Mouse (Mus musculus): Measurements from ENCODE around the gene Myo9b. TPM values are rescaled to one million over a fixed set of nuclear protein-coding genes. Genes with fewer than 3 reads are reported as not detected.
A peak's percentile ranks its signal among the peaks of the same experiment; 100 is the strongest.
"Not testable (repeated sequence)": the region's sequence is repeated elsewhere in the genome, so short reads cannot be mapped to it uniquely, and the experiment has no call there.

Myo9b gene
- polyA plus RNA-seq, 1 experiment from 2014 or later = 9.1 TPM

DNA sequence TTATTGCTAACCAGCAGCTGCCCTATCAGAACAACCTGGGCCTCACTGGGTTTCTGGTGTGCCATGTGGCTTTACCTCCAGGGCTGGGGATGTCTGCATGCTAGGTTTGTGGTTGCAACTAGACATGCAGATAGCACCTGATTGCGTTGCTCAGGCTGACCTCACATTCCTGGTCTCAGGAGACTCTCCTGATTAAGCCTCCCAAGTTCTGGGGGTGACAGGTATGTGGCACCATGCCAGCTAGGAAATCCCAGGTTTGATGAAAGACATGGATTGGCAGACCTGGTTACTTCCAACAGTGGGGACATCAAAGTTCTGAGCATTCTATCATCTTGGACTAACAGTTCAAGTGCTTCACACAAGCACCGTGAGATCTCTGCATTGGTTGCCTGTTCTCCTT lies 4.8 kb upstream of the Myo9b start:
- 92% methylated on average over 2 of the region's 2 CpGs for WGBS

GRCm38 (mm10) chr8:71268286-71268685 lies 4.2 kb upstream of the Myo9b start:
- not testable (repeated sequence) for ATAC-seq; H3K9me3 ChIP-seq (ENCODE audit: low read length); H3K27ac ChIP-seq (ENCODE audit: low read length); H3K9ac ChIP-seq (replicated peaks; ENCODE audit: low read depth); DNase-seq (ENCODE audit: low spot score); H3K4me2 ChIP-seq (replicated peaks; ENCODE audit: low read depth, low read length); H3K4me1 ChIP-seq (ENCODE audit: insufficient read depth, low read depth, low read length); H3K4me3 ChIP-seq (ENCODE audit: low read depth, low read length); H3K36me3 ChIP-seq (ENCODE audit: insufficient read depth, low read length); H3K27me3 ChIP-seq (replicated peaks; ENCODE audit: insufficient read depth, low read length)
- 97% methylated on average over 5 of the region's 6 CpGs for WGBS

More for the DNA sequence above, 4.8 kb upstream of the Myo9b start:
- no peaks in the 10 kb centered on the region for H3K27me3 ChIP-seq (replicated peaks; ENCODE audit: insufficient read depth, low read length)
- H3K4me1 ChIP-seq (ENCODE audit: insufficient read depth, low read depth, low read length) = no peaks in the 10 kb centered on the region
- no peak overlapping the region for H3K27ac ChIP-seq (ENCODE audit: low read length)
- H3K36me3 ChIP-seq (ENCODE audit: insufficient read depth, low read length) = no peaks in the 10 kb centered on the region
- no peak overlapping the region for H3K4me3 ChIP-seq (ENCODE audit: low read depth, low read length)
- ATAC-seq (no peak), DNase-seq (ENCODE audit: low spot score) (no peak)
- no peak for TF ChIP-seq CTCF (IDR thresholded peaks at IDR 0.05)
- no peak for TF ChIP-seq EP300 (IDR thresholded peaks at IDR 0.05)
- H3K4me2 ChIP-seq (replicated peaks; ENCODE audit: low read depth, low read length) = no peak overlapping the region
- no peaks in the 10 kb centered on the region for H3K9me3 ChIP-seq (ENCODE audit: low read length)
- no peak overlapping the region for H3K9ac ChIP-seq (replicated peaks; ENCODE audit: low read depth)

GRCm38 (mm10) chr8:71271630-71272029 lies 884 bp upstream of the Myo9b start:
- Histone ChIP-seq H3K4me3 (ENCODE audit: low read depth, low read length) (peak overlapping the region; percentile 81), H3K36me3 (ENCODE audit: insufficient read depth, low read length) (no peaks in the 10 kb centered on the region), H3K27me3 (replicated peaks; ENCODE audit: insufficient read depth, low read length) (no peaks in the 10 kb centered on the region), H3K4me2 (replicated peaks; ENCODE audit: low read depth, low read length) (peak overlapping the region; percentile 79), H3K4me1 (ENCODE audit: insufficient read depth, low read depth, low read length) (peaks cover 9% of the 10 kb centered on the region), H3K27ac (ENCODE audit: low read length) (peak overlapping the region; percentile 71; the same call in 1 of the 2 replicates), H3K9ac (replicated peaks; ENCODE audit: low read depth) (peak overlapping the region; percentile 32; the same call in 1 of the 2 replicates), H3K9me3 (ENCODE audit: low read length) (no peaks in the 10 kb centered on the region)
- WGBS = 11% methylated on average over 5 of the region's 5 CpGs
- ATAC-seq (no peak), DNase-seq (ENCODE audit: low spot score) (peak; percentile 15)
- no peak for TF ChIP-seq CTCF (IDR thresholded peaks at IDR 0.05)
- no peak for TF ChIP-seq EP300 (IDR thresholded peaks at IDR 0.05)

- peak overlapping the region; percentile 65 for H3K9ac ChIP-seq (replicated peaks; ENCODE audit: low read depth)
- WGBS = 0% methylated on average over 12 of the region's 14 CpGs
- peak overlapping the region; percentile 89 for H3K27ac ChIP-seq (ENCODE audit: low read length)
- DNase-seq (ENCODE audit: low spot score) (peak; percentile 73), ATAC-seq (peak; percentile 5)
- no peaks in the 10 kb centered on the region for H3K9me3 ChIP-seq (ENCODE audit: low read length)
- peak; percentile 22; the same call in 1 of the 2 replicates for TF ChIP-seq CTCF (IDR thresholded peaks at IDR 0.05)
- no peak for TF ChIP-seq EP300 (IDR thresholded peaks at IDR 0.05)
- H3K4me3 ChIP-seq (ENCODE audit: low read depth, low read length) = peak overlapping the region; percentile 81
- peak overlapping the region; percentile 79 for H3K4me2 ChIP-seq (replicated peaks; ENCODE audit: low read depth, low read length)
- no peaks in the 10 kb centered on the region for H3K27me3 ChIP-seq (replicated peaks; ENCODE audit: insufficient read depth, low read length)
- H3K4me1 ChIP-seq (ENCODE audit: insufficient read depth, low read depth, low read length) = peaks cover 9% of the 10 kb centered on the region
- H3K36me3 ChIP-seq (ENCODE audit: insufficient read depth, low read length) = no peaks in the 10 kb centered on the region
These were observed 617 bp downstream of the Myo9b start for GRCm38 (mm10) chr8:71273151-71273510.

GRCm38 (mm10) chr8:71274478-71274877 lies 2.0 kb downstream of the Myo9b start:
- no peak for ATAC-seq
- Histone ChIP-seq H3K9me3 (ENCODE audit: low read length) (no peaks in the 10 kb centered on the region), H3K4me3 (ENCODE audit: low read depth, low read length) (no peak overlapping the region), H3K36me3 (ENCODE audit: insufficient read depth, low read length) (no peaks in the 10 kb centered on the region), H3K9ac (replicated peaks; ENCODE audit: low read depth) (no peak overlapping the region), H3K27me3 (replicated peaks; ENCODE audit: insufficient read depth, low read length) (no peaks in the 10 kb centered on the region), H3K4me2 (replicated peaks; ENCODE audit: low read depth, low read length) (no peak overlapping the region), H3K27ac (ENCODE audit: low read length) (no peak overlapping the region), H3K4me1 (ENCODE audit: insufficient read depth, low read depth, low read length) (peaks cover 9% of the 10 kb centered on the region)
- DNase-seq (ENCODE audit: low spot score) = no peak
- TF ChIP-seq CTCF (IDR thresholded peaks at IDR 0.05) (no peak), EP300 (IDR thresholded peaks at IDR 0.05) (no peak)

DNA sequence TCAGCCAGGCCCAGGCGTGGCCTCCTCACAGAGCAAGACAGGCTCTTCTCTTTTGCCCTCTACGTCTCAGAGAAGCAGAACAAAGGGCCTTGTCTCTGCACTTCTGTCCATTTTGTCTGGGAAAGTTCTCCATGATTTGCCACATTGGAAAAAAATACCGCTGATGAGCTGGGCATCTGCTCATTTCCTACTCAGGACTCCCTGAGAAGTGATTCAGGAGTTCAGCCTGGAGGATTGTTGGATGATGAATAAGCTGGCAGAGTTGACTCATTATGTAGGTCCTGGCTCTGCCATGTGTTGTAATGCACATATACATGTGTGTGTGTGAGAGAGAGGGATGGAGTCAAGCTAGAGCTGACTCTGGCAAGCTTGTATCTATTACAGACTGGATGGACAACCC lies 3.7 kb downstream of the Myo9b start:
- 95% methylated on average over 3 of the region's 3 CpGs for WGBS
- no peaks in the 10 kb centered on the region for H3K9me3 ChIP-seq (ENCODE audit: low read length)
- peaks cover 9% of the 10 kb centered on the region for H3K4me1 ChIP-seq (ENCODE audit: insufficient read depth, low read depth, low read length)
- no peak overlapping the region for H3K4me3 ChIP-seq (ENCODE audit: low read depth, low read length)
- H3K9ac ChIP-seq (replicated peaks; ENCODE audit: low read depth) = no peak overlapping the region
- no peak overlapping the region for H3K27ac ChIP-seq (ENCODE audit: low read length)
- TF ChIP-seq EP300 (IDR thresholded peaks at IDR 0.05) (no peak), CTCF (IDR thresholded peaks at IDR 0.05) (no peak)
- no peak overlapping the region for H3K4me2 ChIP-seq (replicated peaks; ENCODE audit: low read depth, low read length)
- DNase-seq (ENCODE audit: low spot score) (no peak), ATAC-seq (no peak)
- no peaks in the 10 kb centered on the region for H3K36me3 ChIP-seq (ENCODE audit: insufficient read depth, low read length)
- H3K27me3 ChIP-seq (replicated peaks; ENCODE audit: insufficient read depth, low read length) = no peaks in the 10 kb centered on the region

GRCm38 (mm10) chr8:71279409-71279808 lies 6.9 kb downstream of the Myo9b start:
- not testable (repeated sequence) for H3K27ac ChIP-seq (ENCODE audit: low read length); DNase-seq (ENCODE audit: low spot score); H3K9me3 ChIP-seq (ENCODE audit: low read length); H3K36me3 ChIP-seq (ENCODE audit: insufficient read depth, low read length); H3K4me3 ChIP-seq (ENCODE audit: low read depth, low read length); H3K27me3 ChIP-seq (replicated peaks; ENCODE audit: insufficient read depth, low read length); H3K9ac ChIP-seq (replicated peaks; ENCODE audit: low read depth); H3K4me1 ChIP-seq (ENCODE audit: insufficient read depth, low read depth, low read length); H3K4me2 ChIP-seq (replicated peaks; ENCODE audit: low read depth, low read length); ATAC-seq
- 87% methylated on average over 1 of the region's 1 CpGs for WGBS

DNA sequence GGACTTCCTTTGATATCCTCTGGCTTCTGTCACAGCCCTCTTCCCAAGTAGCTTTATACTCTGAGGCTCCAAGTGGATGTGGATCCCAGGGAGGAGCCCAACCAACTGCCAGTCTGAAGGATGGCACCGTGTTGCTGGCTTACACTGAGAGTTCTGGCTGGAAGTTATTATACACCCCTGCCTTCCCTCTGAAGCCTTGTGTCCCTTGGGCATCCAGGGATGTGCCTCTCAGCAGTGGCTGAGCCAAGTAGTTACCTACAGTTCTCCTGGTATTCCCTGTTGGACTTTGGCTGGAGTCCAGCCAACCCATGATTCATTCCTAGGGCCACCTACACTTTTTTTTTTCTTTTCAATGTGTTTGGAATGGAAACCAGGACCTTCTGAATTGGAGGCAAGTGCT lies 9.2 kb downstream of the Myo9b start:
- H3K4me3 ChIP-seq (ENCODE audit: low read depth, low read length); H3K4me2 ChIP-seq (replicated peaks; ENCODE audit: low read depth, low read length); H3K27ac ChIP-seq (ENCODE audit: low read length); H3K9ac ChIP-seq (replicated peaks; ENCODE audit: low read depth); H3K4me1 ChIP-seq (ENCODE audit: insufficient read depth, low read depth, low read length); ATAC-seq; DNase-seq (ENCODE audit: low spot score); H3K9me3 ChIP-seq (ENCODE audit: low read length); H3K27me3 ChIP-seq (replicated peaks; ENCODE audit: insufficient read depth, low read length); H3K36me3 ChIP-seq (ENCODE audit: insufficient read depth, low read length): not testable (repeated sequence)
- WGBS = 82% methylated on average over 1 of the region's 1 CpGs

Measured in lung, postnatal 0 days (tissue).